Mouse (Mus musculus) embryonic facial prominence, embryonic 11.5 days (tissue): ENCODE measurements around the gene Lage3. TPM values are rescaled to one million over a fixed set of nuclear protein-coding genes. Genes with fewer than 3 reads are reported as not detected.
A peak's percentile ranks its signal among the peaks of the same experiment; 100 is the strongest.
"Not testable (repeated sequence)": the region's sequence is repeated elsewhere in the genome, so short reads cannot be mapped to it uniquely, and the experiment has no call there.

Experiments used
- ATAC-seq: fragments of 200-750 bp; cut with Nextera tagmentation; replicated peaks from 2 replicates; pipeline ENCODE4 v1.8.0; 2017; ENCODE audit warnings: low read depth; ENCODE audit not compliant: insufficient number of reproducible peaks, low FRiP score, low TSS enrichment
- DNase-seq: peaks from one replicate; pipeline ENCODE4 v3.0.0-alpha.2; 2015; ENCODE audit warnings: low spot score
- H3K27ac ChIP-seq: fragments of 300-500 bp; sonication (generic); replicated peaks from 2 replicates; pipeline ENCODE4 v1.5.1; 2014; ENCODE audit warnings: mild to moderate bottlenecking, low read depth, low read length, control low read depth
- H3K27me3 ChIP-seq: fragments of 300-500 bp; sonication (generic); 2 replicates; pipeline ENCODE4 v1.6.1; 2014; ENCODE audit warnings: mild to moderate bottlenecking, low read length, moderate library complexity, mixed read lengths; ENCODE audit not compliant: control insufficient read depth, insufficient read depth
- H3K36me3 ChIP-seq: fragments of 300-500 bp; sonication (generic); replicated peaks from 2 replicates; pipeline ENCODE4 v1.6.1; 2014; ENCODE audit warnings: low read depth, mild to moderate bottlenecking, low read length, moderate library complexity, mixed read lengths; ENCODE audit not compliant: control insufficient read depth, insufficient read depth
- H3K4me1 ChIP-seq: fragments of 300-500 bp; sonication (generic); 2 replicates; pipeline ENCODE4 v1.6.1; 2014; ENCODE audit warnings: low read length, mixed read lengths; ENCODE audit not compliant: control insufficient read depth, insufficient read depth
- H3K4me2 ChIP-seq: fragments of 300-500 bp; sonication (generic); 2 replicates; pipeline ENCODE4 v1.6.1; 2014; ENCODE audit warnings: low read depth, mild to moderate bottlenecking, control low read depth, low read length, moderate library complexity
- H3K4me3 ChIP-seq: fragments of 300-500 bp; sonication (generic); 2 replicates; pipeline ENCODE4 v1.5.1; 2014; ENCODE audit warnings: low read depth, low read length, control low read depth
- H3K9ac ChIP-seq: fragments of 300-500 bp; sonication (generic); replicated peaks from 2 replicates; pipeline ENCODE4 v1.6.1; 2014; ENCODE audit warnings: mild to moderate bottlenecking, control low read depth, low read length
- H3K9me3 ChIP-seq: fragments of 300-500 bp; sonication (generic); replicated peaks from 2 replicates; pipeline ENCODE4 v1.6.1; 2016; ENCODE audit warnings: mild to moderate bottlenecking, low read length, inconsistent platforms, mixed read lengths; ENCODE audit not compliant: control insufficient read depth
- WGBS: fragments of 180-500 bp; shearing (Covaris S2); extraction: QIAGEN DNeasy Blood & Tissue Kit; methylation state at CpG from one replicate; pipeline ENCODE4 v1.1.7; 2014; 5-methylcytosine and 5-hydroxymethylcytosine counted together
- polyA plus RNA-seq: library from polyadenylated mRNA; unstranded; fragments of >200 nt; fragmentation: Nextera tagmentation; extraction: Ambion mirVana; gene quantifications from 2 replicates; pipeline ENCODE4 v1.2.1, GENCODE M21; 2014

The Lage3 gene
- polyA plus RNA-seq, 1 experiment from 2014 or later = 128 TPM

GRCm38 (mm10) chrX:74367512-74367911 is 14.1 kb upstream of the Lage3 start:
- no peak for ATAC-seq
- Histone ChIP-seq H3K36me3 (no peaks in the 10 kb centered on the region), H3K27ac (no peak overlapping the region), H3K4me1 (no peaks in the 10 kb centered on the region), H3K4me3 (peak overlapping the region; percentile 52), H3K4me2 (peak overlapping the region; percentile 54), H3K9me3 (no peaks in the 10 kb centered on the region), H3K9ac (peak overlapping the region; percentile 76), H3K27me3 (no peaks in the 10 kb centered on the region)
- WGBS = 67% methylated on average over 10 of the region's 10 CpGs
- no peak for DNase-seq

- no peaks in the 10 kb centered on the region for H3K4me1 ChIP-seq
- no peak overlapping the region for H3K4me3 ChIP-seq
- H3K9ac ChIP-seq = no peak overlapping the region
- H3K9me3 ChIP-seq = no peaks in the 10 kb centered on the region
- H3K36me3 ChIP-seq = no peaks in the 10 kb centered on the region
- DNase-seq (peak; percentile 3), ATAC-seq (no peak)
- no peaks in the 10 kb centered on the region for H3K27me3 ChIP-seq
- no peak overlapping the region for H3K27ac ChIP-seq
- no peak overlapping the region for H3K4me2 ChIP-seq
- 40% methylated on average over 11 of the region's 11 CpGs for WGBS
Observed at GRCm38 (mm10) chrX:74359171-74359570, 5.8 kb upstream of the Lage3 start.

GRCm38 (mm10) chrX:74357069-74357468 is 3.7 kb upstream of the Lage3 start:
- ATAC-seq, H3K4me2 ChIP-seq, H3K27ac ChIP-seq, H3K4me1 ChIP-seq, H3K9me3 ChIP-seq, H3K9ac ChIP-seq, H3K36me3 ChIP-seq, H3K4me3 ChIP-seq, H3K27me3 ChIP-seq, DNase-seq: not testable (repeated sequence)
- WGBS = 80% methylated on average over 1 of the region's 3 CpGs

DNA sequence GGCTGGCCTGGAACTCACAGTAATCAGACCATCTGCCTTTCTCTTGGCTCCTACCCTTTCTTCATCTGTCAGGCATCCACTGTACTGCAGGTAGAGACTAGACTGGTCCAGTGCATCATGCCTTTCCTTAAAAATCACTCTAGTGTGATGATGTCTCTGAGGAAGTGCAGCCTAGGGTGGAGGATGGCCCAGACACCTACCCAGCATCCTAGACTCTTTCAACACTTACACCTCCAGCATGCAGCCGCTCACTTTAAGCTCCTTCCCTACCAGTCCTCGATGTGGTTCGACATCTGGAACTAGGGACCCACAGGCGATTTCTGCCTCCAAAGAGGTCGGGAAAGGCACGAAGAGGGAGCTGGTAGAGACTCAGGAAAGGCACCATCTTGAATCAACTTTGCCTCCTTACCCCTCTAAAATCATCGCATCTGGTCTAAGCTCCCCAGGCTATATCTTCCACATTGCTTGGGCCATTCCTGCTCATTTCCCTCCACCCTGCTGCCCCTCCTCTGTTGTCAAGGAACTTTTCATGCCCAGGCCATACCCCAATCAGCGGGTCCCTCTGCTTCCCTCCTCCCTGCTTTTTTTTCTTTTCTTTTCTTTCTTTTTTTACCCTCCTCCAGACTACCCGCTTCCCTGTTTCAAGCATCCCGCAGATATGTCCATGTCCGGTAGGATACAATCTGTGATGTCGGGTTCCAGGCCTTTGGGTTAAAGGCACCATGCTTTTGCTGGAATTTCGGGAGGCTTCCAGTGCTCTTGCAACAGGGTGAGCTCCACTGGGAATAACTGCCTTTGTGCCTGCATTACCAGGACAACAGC is 562 bp downstream of the Lage3 start:
- peak; percentile 52 for ATAC-seq
- H3K4me1 ChIP-seq = no peaks in the 10 kb centered on the region
- WGBS = 24% methylated on average over 13 of the region's 13 CpGs
- no peaks in the 10 kb centered on the region for H3K9me3 ChIP-seq
- H3K27me3 ChIP-seq = no peaks in the 10 kb centered on the region
- peak overlapping the region; percentile 59 for H3K9ac ChIP-seq
- DNase-seq = peak; percentile 1
- no peak overlapping the region for H3K27ac ChIP-seq
- peak overlapping the region; percentile 39 for H3K4me3 ChIP-seq
- no peaks in the 10 kb centered on the region for H3K36me3 ChIP-seq
- H3K4me2 ChIP-seq = peak overlapping the region; percentile 51

DNA sequence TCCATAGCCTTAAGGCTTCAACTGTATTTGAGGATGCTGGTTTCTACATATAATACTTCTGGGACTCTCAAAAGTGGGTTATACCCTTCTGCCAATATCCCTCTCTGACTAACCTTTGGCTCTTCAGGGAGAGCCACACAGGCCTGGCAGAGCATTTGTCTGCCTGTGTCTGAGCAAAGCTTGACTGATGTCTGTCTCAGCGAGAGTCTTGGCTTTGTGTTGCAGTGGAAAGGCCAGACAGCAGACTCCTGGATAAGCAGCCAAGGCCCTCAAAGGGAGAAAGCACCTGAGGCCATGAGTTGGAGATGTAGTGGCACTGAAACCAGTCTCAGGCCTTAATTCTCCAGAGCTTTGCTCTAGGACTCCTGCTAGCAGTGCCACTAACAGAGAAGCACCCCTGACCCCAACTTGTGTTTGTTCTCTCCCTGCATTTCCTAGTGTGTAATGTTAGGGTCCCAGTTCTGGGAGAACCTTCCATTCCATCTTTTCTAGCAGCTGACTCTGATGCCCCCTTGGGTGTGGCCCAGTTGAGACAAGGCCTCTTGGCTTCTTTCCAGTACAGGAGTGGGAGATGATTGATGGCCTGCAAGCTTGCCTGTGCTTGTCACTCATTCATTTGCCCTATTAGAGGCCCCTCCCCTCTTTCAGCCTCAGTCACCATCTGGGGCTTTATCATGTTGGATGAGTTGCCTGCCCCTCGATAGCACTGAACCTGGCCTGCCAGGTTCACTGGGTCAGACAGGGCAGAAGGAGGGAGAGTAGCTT is 23.1 kb downstream of the Lage3 start:
- peak overlapping the region; percentile 53 for H3K4me3 ChIP-seq
- no peaks in the 10 kb centered on the region for H3K4me1 ChIP-seq
- no peak overlapping the region for H3K27ac ChIP-seq
- peak overlapping the region; percentile 53; the same call in 1 of the 2 replicates for H3K4me2 ChIP-seq
- WGBS = 48% methylated on average over 2 of the region's 2 CpGs
- DNase-seq (no peak), ATAC-seq (no peak)
- H3K9me3 ChIP-seq = no peaks in the 10 kb centered on the region
- H3K9ac ChIP-seq = peak overlapping the region; percentile 41
- H3K27me3 ChIP-seq = no peaks in the 10 kb centered on the region
- H3K36me3 ChIP-seq = no peaks in the 10 kb centered on the region

DNA sequence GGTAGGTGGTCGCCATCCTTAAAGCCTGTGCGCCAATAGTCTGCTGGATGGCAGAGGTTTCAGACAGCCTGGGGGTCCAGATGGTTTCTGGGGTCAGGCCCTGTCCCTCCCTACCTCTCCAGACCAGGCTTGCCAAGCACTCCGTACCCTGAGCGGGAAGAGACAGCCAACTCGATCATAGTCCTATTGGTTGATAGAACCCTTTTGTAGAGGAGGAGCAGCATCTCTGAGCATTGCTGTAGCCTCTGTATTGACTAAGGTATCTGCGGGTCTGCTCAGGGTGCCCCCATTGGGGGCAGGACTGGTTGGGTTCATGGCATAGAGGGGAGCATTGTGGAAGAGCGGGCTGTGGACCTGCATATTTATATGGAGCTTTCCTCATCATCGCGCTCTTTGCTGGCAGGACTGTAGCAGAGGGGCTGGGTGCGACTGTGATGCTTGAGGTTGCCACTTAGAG is 24.2 kb downstream of the Lage3 start:
- no peak for DNase-seq
- no peaks in the 10 kb centered on the region for H3K36me3 ChIP-seq
- H3K4me3 ChIP-seq = peak overlapping the region; percentile 53
- H3K4me1 ChIP-seq = no peaks in the 10 kb centered on the region
- no peaks in the 10 kb centered on the region for H3K9me3 ChIP-seq
- H3K4me2 ChIP-seq = peak overlapping the region; percentile 53
- H3K27me3 ChIP-seq = no peaks in the 10 kb centered on the region
- peak; percentile 44; the same call in 1 of the 2 replicates for ATAC-seq
- peak overlapping the region; percentile 73 for H3K9ac ChIP-seq
- H3K27ac ChIP-seq = no peak overlapping the region
- WGBS = 12% methylated on average over 9 of the region's 10 CpGs

GRCm38 (mm10) chrX:74328725-74329161 is 24.7 kb downstream of the Lage3 start, which contains the start of gene Plxna3:
Plxna3 (plus strand) TSS chrX:74329066.
- Histone ChIP-seq H3K4me2 (peak within 1 kb of the TSS; percentile 53), H3K9ac (peak within 1 kb of the TSS; percentile 73), H3K4me3 (peak within 1 kb of the TSS; percentile 53), H3K9me3 (no peaks in the 10 kb centered on the region), H3K27me3 (no peaks in the 10 kb centered on the region), H3K36me3 (no peaks in the 10 kb centered on the region), H3K4me1 (no peaks in the 10 kb centered on the region), H3K27ac (no peak within 1 kb of the TSS)
- WGBS = 16% methylated on average over 28 of the region's 30 CpGs
- ATAC-seq (peak; percentile 93), DNase-seq (peak; percentile 70)
